Mouse (Mus musculus) WW6 (cell line): Measurements from ENCODE around the gene Ubr7.
A peak's percentile ranks its signal among the peaks of the same experiment; 100 is the strongest.

Experiments used
- DNase-seq: peaks from one replicate; pipeline ENCODE4 v3.0.0-alpha.2; 2013; ENCODE audit warnings: low read depth, low spot score

The Ubr7 gene

DNA sequence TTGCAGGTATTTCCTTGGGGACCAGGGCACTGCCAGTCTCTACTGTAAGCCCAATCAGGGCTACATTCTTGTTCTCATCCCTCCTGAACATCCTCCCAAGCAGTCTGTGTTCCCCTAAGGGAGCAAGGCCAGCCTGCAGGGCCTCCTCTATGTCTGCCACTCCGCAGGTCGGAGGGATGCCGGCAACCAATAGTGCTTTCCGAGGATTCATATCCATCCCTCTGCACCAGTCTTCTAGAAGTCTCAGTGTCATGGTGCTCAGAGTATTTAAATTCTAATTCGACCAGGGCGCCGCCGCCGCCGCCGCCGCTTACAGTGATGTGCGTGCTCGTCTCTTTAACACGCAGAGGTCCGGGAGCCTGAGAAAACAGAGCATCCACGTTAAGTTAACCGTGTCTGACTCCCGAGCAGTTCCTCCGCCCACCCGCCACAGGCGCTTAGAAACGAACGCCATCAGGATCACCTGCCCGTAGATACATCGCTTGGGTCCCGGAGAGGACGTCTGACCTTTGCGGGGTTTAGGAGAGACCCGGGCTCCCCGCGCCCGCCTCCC lies 14.7 kb upstream of the Ubr7 start:
- no peak for DNase-seq

DNA sequence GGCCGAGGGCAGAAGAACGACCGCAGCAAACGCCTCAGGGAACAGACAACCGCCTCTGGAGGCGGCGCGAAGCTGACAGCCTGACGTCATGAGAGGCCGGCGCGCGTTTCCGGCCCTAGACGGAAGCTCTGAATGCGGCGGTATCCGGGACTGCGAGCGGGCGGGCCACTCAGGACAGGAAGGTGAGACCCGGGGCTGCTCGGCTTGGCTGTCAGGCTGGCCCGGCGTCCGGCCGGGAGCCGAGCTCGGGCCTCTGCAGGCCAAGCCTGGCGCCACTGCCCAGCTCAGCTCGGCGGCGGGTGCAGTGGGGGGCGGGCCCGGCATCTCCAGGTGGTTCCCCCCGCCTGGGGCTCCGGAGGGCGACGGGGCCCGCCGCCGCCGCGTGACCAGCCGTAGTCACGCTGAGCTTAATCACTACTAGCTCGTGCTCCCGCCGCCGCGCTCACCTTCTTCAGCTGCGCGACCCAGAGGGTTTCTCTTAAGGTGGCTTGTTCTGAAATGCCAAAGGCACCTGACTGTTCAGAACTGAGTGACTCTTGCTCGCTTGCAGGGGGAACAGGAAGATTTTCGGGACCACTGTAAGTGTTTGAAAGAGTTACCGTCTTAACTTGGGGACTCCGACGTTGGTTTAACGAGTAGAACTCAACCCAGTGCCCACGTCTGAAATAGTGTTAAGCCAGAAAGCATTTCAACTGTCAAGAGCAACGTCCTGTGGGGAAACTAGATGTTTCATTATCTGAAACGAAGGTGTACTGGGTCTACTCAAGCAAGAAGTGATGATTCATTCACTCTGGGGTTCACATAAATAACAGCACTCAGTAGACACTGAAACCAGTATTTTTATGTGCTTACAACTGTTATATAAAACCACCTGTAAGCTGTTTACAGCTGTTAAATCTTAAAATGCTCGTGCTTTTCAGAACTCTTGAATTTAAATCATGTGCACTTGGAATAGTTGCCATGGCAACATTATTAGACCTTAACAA lies 13.9 kb upstream of the Ubr7 start, which contains the start of the genes Moap1 and Tmem251:
Gene Moap1 (minus strand): TSS at position 73 of the 986 bp plus-strand sequence.
Gene Tmem251 (plus strand): TSS at position 174 of the 986 bp plus-strand sequence.
- DNase-seq, result no peak

DNA sequence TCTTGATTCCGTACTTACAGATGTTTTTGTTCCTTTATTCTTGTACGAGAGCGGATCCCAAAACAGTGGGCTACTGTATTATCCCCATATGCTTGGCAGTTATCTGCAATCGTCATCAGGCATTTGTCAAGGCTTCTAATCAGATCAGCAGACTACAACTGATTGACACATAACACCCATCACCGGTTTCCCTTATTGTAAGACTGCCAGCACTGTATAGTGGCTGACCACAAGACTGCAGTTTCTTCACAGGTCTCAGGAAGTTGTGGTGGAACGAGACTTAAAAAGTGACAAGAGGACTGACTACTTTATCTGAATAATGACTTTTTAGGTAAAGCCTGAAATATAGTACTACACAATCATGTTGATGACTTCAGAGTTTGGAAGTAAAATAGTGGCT lies 12.9 kb upstream of the Ubr7 start:
- no peak for DNase-seq

DNA sequence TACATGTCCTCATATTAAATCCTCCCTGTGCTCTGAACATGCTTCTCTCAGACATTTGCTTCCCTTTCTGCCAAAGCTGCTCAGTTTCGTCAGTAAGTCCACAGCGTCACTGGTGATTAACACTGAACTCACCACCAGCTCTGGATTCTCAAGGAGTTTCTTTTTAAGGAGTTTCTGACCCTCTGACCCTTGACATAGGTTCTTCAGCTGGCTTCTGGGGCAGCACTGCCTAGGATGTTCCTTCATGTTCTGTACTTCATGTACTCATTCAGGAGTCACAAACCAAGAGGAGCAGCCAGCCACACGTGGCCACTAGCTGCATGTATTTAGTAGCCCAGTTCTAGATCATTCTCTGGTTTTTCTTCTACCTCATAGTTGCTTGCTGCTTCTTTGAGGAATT lies 9.5 kb upstream of the Ubr7 start:
- no peak for DNase-seq

DNA sequence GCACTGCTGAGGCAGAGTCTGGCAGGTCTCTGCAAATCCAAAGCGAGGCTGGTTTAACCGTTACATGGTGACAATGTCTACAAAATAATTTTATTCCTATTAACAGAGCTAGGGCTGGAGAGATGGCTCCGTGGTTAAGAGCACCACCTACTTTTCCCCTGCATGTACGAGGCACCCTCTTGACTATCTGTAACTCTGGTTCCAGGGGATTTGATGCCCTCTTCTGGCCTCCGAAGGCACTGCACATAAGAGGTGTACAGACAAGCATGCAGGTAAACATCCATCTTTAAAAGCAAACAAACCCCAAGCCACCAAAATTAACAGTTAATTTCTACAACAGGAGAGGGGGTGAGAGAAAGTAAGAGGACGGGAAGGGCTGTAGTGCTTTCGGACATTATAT lies 1.5 kb upstream of the Ubr7 start:
- peak; percentile 56 for DNase-seq

DNA sequence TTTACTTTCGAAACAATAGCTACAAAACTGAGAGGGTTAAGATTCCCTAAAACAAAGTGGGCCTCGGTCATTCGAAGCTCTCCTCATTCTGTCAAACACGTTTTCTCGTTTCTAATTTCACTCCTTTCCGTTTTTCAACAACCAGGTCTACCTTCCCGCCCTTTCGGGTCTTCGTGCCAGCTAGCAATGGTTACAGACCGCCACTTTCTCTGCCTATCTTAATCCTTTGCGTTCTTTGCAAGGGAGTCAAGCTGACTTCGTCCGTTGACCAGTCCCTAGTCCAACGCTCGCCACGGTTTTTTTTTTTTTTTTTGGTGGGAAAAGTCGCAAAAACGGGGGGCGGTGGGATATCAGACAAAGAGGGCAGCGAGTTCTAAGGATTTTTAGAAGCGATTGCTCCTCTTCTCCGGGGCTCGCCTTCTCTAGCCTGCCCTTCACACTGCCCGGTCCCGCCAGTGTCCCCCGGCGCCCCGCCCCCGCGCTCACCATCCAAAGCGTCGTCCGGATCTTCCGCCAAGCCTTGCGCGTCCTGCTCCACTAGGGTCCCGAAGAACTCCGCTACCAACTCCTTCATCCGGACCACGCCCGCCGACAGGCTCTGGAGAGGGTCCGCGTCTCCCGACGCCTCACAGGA lies 595 bp upstream of the Ubr7 start:
- DNase-seq, result no peak

DNA sequence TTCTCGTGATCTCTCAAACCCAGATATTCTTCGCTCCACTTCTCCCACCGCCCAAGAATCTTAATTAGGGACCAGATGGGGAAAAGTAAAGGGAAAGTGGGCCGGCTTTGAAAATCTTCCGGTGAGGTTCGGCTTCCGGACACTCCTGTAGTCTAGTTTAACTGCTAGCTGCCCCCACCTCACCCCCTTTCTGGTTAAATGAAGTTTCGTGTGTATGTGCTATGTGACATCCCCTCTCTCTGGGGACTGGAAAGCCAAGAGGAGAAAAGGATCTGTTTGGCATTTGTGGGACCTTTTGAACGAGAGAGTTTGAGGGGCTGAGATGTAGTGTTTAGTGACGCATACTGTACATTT lies 613 bp downstream of the Ubr7 start, which contains the start of gene Gm20604:
Gene Gm20604 (minus strand): TSS at position 270 of the 354 bp plus-strand sequence.
- no peak for DNase-seq

DNA sequence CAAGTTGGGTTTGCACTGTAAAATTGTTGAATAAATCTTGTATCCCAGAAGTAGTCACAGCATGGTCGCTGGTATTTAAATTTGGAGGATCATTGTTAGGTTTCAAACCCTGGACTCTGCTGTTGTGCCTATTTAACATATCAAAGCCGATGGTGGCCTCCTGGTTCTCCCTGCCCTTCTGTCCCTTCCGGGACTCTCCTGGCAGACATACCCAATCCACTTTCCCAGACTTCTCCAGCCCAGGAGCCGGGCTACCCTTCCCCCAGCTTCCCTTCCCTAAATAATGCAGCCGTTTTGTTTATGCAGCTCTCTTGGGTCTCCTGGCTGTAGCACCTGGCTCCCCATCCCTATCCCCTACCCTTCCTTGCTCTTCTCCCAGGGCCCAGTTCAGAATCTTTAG lies 1.2 kb downstream of the Ubr7 start:
- DNase-seq, result no peak

DNA sequence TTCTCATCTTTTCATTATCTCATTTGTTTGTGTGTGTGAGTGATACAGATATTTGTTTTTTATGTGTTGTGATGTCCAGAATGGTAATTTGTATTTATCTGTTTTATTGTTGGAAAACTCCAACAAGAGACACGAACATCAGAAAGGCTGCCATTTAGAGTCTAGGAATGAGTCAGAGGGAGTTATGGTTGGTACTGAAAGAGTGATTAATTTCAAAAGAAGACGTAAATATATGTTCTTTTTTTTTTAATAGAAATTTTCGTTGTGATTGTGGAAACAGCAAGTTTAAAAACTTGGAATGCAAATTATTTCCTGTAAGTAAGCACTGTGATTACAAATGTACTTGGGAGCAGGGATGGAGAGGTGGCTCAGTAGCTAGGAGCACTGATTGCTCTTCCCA lies 3.9 kb downstream of the Ubr7 start:
- DNase-seq, result no peak

DNA sequence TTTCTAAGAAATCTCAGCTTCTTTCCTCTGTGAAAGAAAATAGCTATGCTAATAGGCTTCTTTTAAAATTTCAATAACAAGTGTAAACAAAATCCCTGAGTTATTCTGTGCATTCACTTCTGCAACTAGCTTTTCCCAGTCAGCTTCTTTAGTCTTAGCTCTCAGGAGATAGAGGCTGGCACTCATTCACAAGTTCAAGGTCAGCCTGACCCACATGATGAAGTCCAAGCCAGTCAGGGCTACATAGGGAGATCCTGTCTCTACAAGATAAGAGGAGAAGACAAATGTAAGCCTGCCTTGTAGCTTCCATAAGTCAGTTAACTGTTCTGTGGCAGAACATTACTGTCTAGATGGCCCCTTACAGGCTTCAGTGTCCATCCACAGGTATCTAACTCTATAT lies 5.9 kb downstream of the Ubr7 start:
- DNase-seq, result no peak

DNA sequence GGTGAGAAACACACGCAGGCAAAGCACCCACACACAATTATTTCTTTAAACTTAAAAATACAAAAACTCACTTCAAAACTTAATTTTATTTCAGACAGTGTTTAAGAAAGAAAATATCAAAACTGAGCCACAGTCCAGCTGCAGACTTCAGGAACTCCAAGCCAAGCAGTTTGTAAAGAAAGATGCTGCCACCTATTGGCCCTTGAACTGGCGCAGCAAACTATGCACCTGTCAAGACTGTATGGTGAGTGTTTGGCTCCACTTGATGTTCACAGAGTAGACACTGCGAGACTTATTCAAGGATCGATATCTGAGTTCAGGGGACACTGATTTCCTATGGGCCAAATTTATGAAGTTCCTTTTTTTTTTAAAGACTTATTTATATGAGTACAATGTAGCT lies 11.2 kb downstream of the Ubr7 start:
- DNase-seq, result no peak

DNA sequence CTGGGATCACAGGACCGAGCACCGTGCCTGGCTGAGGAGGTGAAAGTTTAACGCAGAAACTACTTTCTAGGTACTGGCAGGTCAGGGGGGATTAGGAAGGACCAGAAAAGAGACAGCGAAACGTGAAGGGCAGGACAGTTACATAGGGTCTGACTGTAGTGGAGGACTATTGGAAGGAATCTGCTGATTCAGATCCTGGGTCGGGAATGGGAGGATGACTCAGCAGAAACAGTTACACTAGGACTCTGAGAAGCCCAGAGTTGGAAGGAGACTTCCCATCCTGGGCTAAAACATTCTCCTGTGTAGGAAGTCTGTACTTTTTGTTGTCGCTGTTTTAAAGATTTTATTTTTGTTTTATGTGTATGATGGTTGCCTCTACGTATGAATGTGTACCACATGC lies 13.8 kb downstream of the Ubr7 start:
- DNase-seq, result no peak

DNA sequence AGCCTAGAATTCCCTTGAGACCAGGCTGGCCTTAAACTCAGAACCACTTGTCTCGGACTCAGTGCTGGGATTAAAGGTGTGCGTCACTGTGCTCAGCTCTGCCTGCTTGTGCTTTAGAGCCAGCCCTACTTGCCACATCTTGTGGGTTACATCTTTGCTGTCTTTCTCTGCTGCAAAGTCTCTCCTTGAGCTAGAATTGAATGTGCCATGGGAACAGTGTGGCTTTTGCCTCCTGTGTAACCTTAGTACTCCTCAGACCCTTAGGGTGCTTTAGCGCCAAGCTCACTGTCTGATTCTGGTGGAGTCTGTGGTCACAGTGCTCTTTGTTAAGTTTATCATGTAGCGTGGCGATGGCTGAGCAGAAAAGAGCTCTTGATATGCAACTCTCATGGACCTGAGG lies 14.9 kb downstream of the Ubr7 start:
- DNase-seq, result no peak

DNA sequence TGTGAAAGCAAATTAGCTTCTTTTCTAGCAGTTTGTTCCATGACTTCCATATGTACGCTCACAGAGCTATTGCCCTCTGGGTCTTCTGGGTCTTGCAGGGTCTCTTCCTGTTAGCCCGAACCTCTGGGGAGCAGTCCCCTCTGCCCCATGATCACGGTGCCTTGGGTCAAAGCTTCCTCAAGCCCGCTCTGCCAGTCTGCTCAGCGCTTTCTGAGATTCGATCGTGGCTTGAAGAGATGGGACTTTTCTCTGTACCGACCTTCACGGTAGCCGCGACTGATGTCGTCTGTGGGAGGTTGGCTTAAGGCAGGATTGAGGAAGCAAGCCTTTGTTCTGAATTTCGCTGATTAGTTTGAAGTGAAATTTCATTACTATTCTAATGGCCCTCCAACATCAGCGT lies 18.3 kb downstream of the Ubr7 start:
- DNase-seq, result no peak

DNA sequence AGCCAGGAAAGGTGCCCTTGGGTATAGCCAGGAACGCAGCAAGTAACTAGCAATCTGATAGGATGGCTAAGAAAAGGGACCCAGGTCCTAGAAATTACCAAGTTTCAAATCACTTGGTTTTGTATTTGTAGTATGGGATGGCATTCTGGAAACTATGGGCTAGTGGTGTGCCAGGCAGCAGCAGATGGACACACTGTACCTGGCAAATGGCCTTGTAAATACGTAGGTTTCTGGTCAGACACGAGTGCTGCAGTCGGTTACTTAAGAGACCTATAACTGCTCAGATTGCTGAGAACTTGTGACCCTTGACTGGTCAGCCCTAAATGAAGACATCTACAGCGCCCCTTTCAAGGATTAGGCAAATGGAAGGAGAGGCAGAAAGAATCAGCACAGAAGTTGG lies 20.4 kb downstream of the Ubr7 start:
- no peak for DNase-seq

DNA sequence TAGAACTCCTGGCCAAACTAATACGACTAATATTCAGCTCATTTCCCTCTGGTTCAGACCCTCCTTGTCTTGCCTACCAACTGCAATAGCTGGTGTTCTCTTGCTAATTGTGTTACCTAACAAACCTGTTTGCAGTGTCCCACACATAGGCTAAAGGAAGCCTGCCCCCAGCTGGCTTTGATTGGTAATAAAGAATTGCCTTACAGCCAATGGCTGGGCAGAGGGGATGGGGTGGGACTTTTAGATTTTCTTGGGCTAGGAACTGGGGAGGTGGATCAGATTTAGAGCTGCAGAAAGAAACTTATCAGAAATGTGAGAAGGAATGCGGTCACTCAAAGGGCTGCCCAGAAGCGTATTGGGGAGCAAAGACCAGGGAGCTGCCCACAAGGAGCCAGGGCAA lies 21.7 kb downstream of the Ubr7 start:
- no peak for DNase-seq

DNA sequence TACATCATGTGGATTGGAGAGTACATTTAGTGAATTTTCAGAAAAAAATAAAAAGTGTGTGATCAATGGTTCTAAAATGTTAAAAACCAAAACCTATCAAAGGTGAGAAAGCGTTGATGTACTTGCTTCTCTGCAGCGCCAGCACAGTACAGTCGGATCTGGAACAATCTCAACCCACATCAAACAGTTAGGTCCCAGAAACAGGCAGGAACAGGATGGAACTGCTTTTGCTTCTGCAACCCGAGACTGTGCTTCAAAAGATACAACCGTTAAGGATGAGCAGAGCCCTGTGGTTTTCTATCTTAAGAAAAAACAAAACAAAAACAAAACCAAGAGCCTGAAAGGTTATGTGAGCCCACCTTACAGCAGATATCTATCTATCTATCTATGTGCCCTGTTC lies 25.1 kb downstream of the Ubr7 start:
- DNase-seq, result no peak

DNA sequence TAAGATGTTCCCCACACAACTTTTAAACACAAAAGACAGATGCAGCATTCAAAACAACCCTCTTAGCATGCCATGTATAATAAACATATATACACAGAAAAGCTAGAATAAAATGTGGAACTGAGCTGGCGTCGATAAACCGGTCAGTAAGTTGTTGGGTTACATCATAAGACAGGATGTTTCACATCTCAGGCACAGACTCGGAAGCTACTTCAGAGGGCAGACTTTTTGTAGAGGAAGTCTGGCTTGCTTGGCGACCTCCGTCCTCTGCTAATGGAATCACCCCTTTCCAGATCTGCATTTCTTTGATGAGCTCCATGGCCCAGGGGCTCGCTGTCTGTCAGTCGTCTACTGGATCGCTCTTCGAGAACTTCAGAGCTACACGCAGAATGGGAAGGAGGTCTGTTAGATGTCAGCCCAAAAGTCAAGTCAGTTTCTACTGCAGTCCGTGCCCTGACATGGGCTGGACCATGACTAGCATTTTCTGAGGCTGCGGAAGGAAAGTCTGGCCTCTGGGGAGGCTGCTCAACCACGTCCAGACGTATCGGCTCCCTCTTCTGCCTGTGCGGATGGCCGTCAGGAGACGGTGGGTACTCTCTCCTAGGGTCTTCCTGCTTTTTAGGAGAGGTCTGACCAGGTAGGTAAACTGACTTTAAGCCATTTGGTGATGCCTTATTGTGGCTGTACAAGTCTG lies 27.3 kb downstream of the Ubr7 start:
- no peak for DNase-seq

DNA sequence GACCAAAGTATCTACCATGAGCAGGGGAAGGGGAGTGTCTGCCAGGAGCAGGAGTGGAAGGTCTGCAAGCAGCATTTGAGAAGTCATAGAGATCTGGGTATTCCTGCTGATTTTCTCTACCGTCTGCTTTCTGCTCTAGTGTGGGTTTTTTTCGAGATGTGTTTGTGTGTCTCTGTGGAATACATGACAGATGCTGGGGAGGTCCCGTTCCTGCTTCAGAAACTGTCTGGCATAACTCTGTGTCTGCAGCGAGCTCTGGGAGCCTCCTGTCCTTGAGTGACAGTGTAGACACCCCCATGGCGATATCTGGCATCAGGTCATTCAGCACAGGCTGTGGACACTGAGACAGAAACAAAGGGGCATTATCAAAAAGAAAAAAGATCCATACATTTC lies 27.8 kb downstream of the Ubr7 start:
- no peak for DNase-seq

DNA sequence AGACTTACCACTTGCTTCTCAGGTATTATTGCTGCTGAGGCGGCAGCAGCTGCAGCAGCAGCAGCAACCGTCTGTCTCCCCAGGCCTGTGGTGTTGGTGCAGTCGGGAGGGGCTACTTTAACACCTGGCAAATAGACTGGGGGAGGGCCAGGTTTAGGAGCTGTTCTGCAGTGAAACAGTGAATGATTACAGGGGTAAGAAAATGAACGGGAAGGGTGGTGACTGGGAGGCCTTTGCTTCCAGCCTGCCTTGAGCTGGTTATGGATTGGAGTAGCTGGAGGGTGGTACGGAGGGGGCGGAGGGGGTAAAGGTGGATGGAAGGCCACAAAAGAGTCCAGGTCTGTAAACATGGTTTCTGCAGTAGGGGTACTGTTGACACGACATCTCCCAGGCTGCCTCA lies 30.2 kb downstream of the Ubr7 start:
- DNase-seq, result no peak

DNA sequence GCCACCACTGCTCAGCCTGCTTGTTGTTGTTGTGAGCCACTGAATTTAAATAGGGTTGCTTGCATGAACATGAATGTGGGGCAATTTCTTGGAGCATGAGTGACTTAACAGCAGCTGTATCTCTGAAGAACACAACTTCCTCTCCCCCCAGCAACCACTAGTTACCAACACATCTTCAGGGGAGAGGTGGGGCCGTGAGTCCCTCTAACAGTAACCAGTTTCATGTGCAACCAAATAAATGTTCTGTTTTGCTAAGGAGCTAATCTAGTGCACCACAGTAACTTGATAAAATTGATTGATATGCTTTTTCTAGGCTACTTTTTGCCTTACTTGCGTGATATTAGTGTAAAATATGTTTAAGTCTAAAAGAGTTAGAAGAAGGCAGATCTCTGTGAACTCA lies 41.8 kb downstream of the Ubr7 start:
- DNase-seq, result no peak

DNA sequence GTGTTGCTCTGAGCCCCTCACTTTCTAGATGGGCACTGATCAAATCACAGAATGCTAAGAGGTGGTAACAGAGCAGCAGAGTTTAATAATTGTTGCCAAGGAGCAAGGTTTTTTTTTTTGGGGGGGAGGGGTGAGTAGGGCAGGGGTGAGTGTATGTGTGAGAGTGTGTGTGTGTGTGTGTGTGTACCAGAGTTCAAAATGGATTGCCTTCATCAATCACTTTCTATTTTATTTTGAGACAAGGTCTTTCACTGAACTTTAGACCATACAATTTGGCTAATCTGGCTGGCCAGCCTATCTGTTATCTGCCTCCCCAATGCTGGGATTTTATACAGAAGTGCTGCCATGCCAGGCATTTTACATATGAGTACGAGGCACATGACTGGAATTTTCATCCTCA lies 57.1 kb downstream of the Ubr7 start:
- no peak for DNase-seq
